Mouse (Mus musculus) lung, postnatal 0 days (tissue): ENCODE data around the gene Zfp92.

Experiments used
- CTCF ChIP-seq: IDR thresholded peaks from 2 replicates; pipeline ENCODE4 v1.5.1; 2016; ENCODE audit warnings: antibody characterized with exemption, mild to moderate bottlenecking
- EP300 ChIP-seq: IDR thresholded peaks from 2 replicates; pipeline ENCODE4 v1.6.1; 2016; ENCODE audit warnings: antibody characterized with exemption, mild to moderate bottlenecking, control low read depth

- no peak for TF ChIP-seq CTCF
- TF ChIP-seq EP300: no peak
These were observed 9.3 kb upstream of the Zfp92 start for GRCm38 (mm10) chrX:73401616-73402015.
